Mouse (Mus musculus): ENCODE results near the gene Nlgn3. TPM values are rescaled to one million over a fixed set of nuclear protein-coding genes. Genes with fewer than 3 reads are reported as not detected.
"Not testable (repeated sequence)": the region's sequence is repeated elsewhere in the genome, so short reads cannot be mapped to it uniquely, and the experiment has no call there.

Gene Nlgn3
- polyA plus RNA-seq, 1 experiment from 2014 or later: 6.8 TPM

DNA sequence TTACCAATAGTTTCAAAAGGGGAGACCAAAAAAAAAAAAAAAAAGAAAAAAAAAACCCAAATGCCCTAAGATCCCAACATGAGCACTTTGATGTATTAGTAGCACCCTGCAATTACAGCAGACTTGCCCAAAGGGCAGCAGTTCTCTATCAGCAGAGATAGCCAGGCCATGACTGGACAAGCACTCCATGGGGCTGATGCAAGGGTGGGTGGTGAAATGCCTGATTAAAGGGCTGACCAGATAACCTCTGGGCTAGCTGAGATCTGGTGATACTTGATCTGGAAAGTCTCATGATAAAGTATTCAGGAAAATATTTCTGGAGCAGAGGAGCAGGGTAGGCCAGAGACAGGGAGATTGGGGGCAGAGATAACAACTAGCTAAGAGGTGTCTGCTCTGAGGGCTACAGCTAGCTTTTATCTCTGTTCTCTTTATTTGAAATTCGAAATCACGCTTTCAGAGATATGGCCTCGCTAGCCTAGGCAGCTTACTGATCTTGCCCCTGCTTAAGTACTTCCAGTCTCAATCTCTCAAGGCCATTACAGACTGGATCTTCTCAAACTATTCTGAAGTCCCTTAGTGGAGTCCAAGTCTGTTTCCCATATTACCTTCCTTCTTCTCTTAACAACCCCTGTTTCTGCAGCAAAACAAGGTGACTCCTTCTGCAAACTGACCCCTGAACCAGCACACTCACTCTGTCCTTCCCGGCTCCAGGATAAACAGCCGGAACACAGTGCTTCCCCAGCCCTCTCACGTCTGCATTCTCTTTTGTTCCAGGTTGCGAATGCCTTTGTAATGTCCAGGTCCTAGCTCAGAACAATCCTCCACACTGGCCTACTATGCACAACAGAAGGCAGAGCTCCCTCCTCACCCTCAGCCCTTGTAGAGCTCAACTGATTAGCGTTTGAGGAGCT is 27.3 kb downstream of the Nlgn3 start:
- WGBS: 67% methylated on average over 8 of the region's 8 CpGs
- Histone ChIP-seq H3K4me2 (replicated peaks; ENCODE audit: low read depth, low read length) (no peak overlapping the region), H3K9me3 (ENCODE audit: low read length) (no peaks in the 10 kb centered on the region), H3K9ac (replicated peaks; ENCODE audit: low read length) (no peak overlapping the region), H3K27me3 (ENCODE audit: insufficient read depth, low read length) (no peaks in the 10 kb centered on the region; the same call in 1 of the 2 replicates), H3K36me3 (ENCODE audit: insufficient read depth, low read length) (no peaks in the 10 kb centered on the region), H3K4me3 (ENCODE audit: low read length) (no peak overlapping the region), H3K4me1 (ENCODE audit: insufficient read depth, low read length) (0 out of 2 replicates have a peak, but pooled peaks cover 7% of the 10 kb centered on the region), H3K27ac (ENCODE audit: low read length) (no peak overlapping the region)
- ATAC-seq (ENCODE audit: low FRiP score, low TSS enrichment): no peak

DNA sequence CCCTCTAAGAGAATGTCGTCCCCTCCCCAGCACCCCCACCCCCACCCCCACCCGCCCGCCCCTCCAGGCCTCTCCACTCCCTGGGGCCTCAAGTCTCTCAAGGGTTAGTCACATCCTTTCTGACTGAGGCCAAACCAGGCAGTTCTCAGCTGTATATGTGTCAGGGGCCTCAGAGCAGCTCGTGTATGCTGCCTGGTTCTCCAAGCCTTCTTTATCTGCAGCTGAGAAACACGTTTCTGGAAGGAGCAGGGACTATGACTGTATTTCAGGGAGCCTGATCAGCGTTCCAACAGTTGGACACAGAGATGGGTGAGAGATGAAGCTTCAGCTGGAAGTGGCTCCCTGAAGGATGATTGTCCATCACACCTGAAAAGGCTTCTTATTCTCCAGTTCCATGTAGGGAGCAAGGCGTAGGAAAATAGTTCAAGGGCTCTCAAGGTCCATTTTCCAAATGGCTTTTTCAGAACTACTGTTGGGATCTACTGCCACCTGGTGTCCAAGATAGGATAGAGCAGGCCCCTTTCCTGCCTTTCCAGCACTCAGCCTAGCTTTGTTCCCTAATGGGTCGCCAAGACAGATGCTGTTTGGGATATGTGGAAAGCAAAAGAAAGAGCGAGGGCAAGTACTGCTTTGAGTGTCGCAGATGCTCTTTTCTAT is 30.5 kb downstream of the Nlgn3 start:
- 25% methylated on average over 9 of the region's 10 CpGs for WGBS
- Histone ChIP-seq H3K4me1 (ENCODE audit: insufficient read depth, low read length) (0 out of 2 replicates have a peak, but pooled peaks cover 13% of the 10 kb centered on the region), H3K9ac (replicated peaks; ENCODE audit: low read length) (0 out of 2 replicates have a peak overlapping the region, but pooled peaks have one; percentile 16), H3K4me2 (replicated peaks; ENCODE audit: low read depth, low read length) (0 out of 2 replicates have a peak overlapping the region, but pooled peaks have one; percentile 4), H3K27ac (ENCODE audit: low read length) (peak overlapping the region; percentile 81), H3K4me3 (ENCODE audit: low read length) (no peak overlapping the region), H3K9me3 (ENCODE audit: low read length) (no peaks in the 10 kb centered on the region), H3K27me3 (ENCODE audit: insufficient read depth, low read length) (no peaks in the 10 kb centered on the region; the same call in 1 of the 2 replicates), H3K36me3 (ENCODE audit: insufficient read depth, low read length) (no peaks in the 10 kb centered on the region)
- no peak for ATAC-seq (ENCODE audit: low FRiP score, low TSS enrichment)

DNA sequence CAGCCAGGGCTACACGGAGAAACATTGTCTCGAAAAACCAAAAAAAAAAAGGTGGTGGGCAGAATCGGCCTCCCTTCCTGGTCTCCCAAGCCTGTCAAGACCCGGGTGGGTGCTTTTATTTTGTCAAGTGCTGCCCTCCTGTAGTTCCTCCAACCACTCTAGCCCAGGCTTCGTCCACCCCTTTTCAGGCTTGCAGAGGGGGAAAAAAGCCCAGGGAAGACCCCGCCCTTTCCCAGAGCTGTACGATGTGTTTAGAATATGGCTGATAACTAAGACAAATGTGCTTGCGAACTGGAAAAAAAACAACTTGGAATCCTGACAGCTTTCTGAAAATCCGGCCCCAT is 33.0 kb downstream of the Nlgn3 start:
- WGBS: 53% methylated on average over 9 of the region's 9 CpGs
- peak overlapping the region; percentile 94 for H3K27ac ChIP-seq (ENCODE audit: low read length)
- H3K9me3 ChIP-seq (ENCODE audit: low read length): no peaks in the 10 kb centered on the region
- H3K4me3 ChIP-seq (ENCODE audit: low read length): peak overlapping the region; percentile 47
- H3K4me2 ChIP-seq (replicated peaks; ENCODE audit: low read depth, low read length): peak overlapping the region; percentile 56
- ATAC-seq (ENCODE audit: low FRiP score, low TSS enrichment): peak; percentile 43
- no peaks in the 10 kb centered on the region; the same call in 1 of the 2 replicates for H3K27me3 ChIP-seq (ENCODE audit: insufficient read depth, low read length)
- 0 out of 2 replicates have a peak, but pooled peaks cover 13% of the 10 kb centered on the region for H3K4me1 ChIP-seq (ENCODE audit: insufficient read depth, low read length)
- H3K36me3 ChIP-seq (ENCODE audit: insufficient read depth, low read length): no peaks in the 10 kb centered on the region
- peak overlapping the region; percentile 70 for H3K9ac ChIP-seq (replicated peaks; ENCODE audit: low read length)

DNA sequence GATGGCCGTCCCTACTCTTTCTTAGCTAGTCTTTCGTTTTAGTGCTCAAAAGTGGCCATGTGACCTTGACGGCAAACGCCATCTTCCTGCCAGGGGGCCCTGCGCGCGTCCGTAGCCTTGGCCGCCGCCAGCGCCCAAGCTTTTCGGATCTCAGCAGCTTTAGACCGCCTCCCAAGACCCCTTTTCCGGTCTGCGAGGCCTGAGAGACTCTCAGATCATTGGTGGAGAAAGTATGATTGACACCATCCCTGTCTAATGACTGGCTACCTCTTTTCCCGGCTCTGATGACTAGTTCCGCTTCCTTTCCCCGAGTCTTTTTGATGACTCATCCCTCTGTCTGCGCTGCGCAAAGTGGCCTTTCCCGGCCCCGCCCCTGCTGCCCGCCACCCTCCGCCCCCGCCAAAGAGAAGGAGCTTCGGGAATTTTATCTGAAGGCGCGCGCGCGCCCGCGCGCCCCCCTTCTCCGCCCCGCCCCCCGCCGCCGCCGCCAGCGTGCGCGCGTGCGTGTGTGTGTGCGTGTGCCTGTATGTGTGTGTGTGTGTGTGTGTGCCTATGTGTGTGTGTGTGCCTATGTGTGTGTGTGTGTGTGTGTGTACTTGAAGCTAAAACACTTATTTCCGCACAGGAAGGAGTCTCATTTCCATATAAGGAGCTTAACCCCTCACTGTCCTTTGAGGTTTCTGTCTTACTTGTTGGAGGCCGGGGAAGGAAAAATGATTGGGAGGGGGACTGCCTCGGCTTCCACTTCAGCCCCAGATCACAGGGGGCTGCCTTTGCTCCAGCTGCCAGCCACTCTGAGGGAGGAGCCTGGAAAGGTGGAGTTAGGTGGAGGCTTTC is 33.6 kb downstream of the Nlgn3 start:
- ATAC-seq (ENCODE audit: low FRiP score, low TSS enrichment): peak; percentile 96
- WGBS: 20% methylated on average over 43 of the region's 49 CpGs
- peak overlapping the region; percentile 94 for H3K27ac ChIP-seq (ENCODE audit: low read length)
- no peaks in the 10 kb centered on the region; the same call in 1 of the 2 replicates for H3K27me3 ChIP-seq (ENCODE audit: insufficient read depth, low read length)
- H3K4me1 ChIP-seq (ENCODE audit: insufficient read depth, low read length): 0 out of 2 replicates have a peak, but pooled peaks cover 13% of the 10 kb centered on the region
- no peaks in the 10 kb centered on the region for H3K9me3 ChIP-seq (ENCODE audit: low read length)
- H3K4me3 ChIP-seq (ENCODE audit: low read length): peak overlapping the region; percentile 47
- peak overlapping the region; percentile 57 for H3K4me2 ChIP-seq (replicated peaks; ENCODE audit: low read depth, low read length)
- peak overlapping the region; percentile 70 for H3K9ac ChIP-seq (replicated peaks; ENCODE audit: low read length)
- no peaks in the 10 kb centered on the region for H3K36me3 ChIP-seq (ENCODE audit: insufficient read depth, low read length)

DNA sequence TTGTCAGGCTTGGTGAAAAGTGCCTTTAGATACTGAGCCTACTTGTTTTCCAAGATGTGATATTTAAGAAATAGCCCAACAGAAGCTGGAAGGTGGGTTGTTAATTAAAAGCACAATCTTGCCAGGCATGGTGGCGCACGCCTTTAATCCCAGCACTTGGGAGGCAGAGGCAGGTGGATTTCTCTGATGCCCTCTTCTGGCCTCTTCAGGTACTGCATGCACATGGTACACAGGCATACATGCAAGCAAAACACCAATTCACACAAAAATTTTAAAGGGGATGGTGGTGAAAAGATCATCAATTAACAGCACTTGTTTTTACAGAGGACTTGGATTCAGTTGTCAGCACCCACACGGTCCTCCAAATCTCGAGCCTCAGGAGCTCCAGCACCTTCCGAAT is 35.6 kb downstream of the Nlgn3 start:
- H3K4me1 ChIP-seq (ENCODE audit: insufficient read depth, low read length): 0 out of 2 replicates have a peak, but pooled peaks cover 5% of the 10 kb centered on the region

DNA sequence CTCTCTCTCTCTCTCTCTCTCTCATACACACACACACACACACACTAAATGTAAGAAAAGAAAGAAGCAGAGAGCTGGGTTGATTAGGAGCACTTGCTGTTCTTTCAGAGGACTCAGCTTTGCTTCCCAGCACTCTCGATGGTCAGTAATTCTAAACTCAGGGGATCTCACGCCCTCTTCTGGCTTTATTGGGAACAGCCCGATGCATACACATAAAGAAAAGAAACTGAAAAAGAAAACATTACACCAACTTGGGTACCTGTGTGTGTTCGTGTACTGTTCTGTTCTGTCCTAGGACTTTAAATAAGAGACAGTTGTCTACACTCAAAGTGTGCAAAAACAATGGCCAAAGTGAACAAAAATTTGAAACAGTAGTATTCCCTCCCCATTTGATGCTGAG is 39.7 kb downstream of the Nlgn3 start:
- WGBS: 52% methylated on average over 4 of the region's 4 CpGs
- ATAC-seq (ENCODE audit: low FRiP score, low TSS enrichment): no peak

More for the DNA sequence above, 35.6 kb downstream of the Nlgn3 start:
- Histone ChIP-seq H3K27me3 (ENCODE audit: insufficient read depth, low read length) (no peaks in the 10 kb centered on the region; the same call in 1 of the 2 replicates), H3K4me3 (ENCODE audit: low read length) (no peak overlapping the region), H3K36me3 (ENCODE audit: insufficient read depth, low read length) (no peaks in the 10 kb centered on the region), H3K9me3 (ENCODE audit: low read length) (no peaks in the 10 kb centered on the region), H3K27ac (ENCODE audit: low read length) (no peak overlapping the region), H3K4me2 (replicated peaks; ENCODE audit: low read depth, low read length) (no peak overlapping the region), H3K9ac (replicated peaks; ENCODE audit: low read length) (no peak overlapping the region)
- 86% methylated on average over 5 of the region's 5 CpGs for WGBS
- ATAC-seq (ENCODE audit: low FRiP score, low TSS enrichment): no peak

DNA sequence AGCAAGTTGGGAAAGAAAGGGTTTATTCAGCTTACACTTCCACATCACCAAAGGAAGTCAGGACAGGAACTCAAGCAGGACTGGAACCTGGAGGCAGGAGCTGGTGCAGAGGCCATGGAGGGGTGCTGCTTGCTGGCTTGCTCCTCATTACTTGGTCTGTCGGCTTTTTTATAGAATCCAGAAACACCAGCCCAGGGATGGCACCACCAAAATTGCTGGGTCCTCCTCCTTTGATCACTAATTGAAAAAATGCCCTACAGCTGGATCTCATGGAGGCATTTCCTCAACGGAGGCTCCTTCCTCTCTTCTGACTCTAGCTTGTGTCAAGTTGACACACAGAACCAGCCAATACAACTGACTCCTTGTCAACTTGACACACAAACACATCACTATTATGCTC is 43.9 kb downstream of the Nlgn3 start:
- WGBS: 73% methylated on average over 2 of the region's 2 CpGs
- H3K9me3 ChIP-seq (ENCODE audit: low read length); ATAC-seq (ENCODE audit: low FRiP score, low TSS enrichment); H3K4me2 ChIP-seq (replicated peaks; ENCODE audit: low read depth, low read length); H3K4me3 ChIP-seq (ENCODE audit: low read length); H3K27ac ChIP-seq (ENCODE audit: low read length); H3K27me3 ChIP-seq (ENCODE audit: insufficient read depth, low read length); H3K9ac ChIP-seq (replicated peaks; ENCODE audit: low read length); H3K36me3 ChIP-seq (ENCODE audit: insufficient read depth, low read length); H3K4me1 ChIP-seq (ENCODE audit: insufficient read depth, low read length): not testable (repeated sequence)

More for the DNA sequence above, 39.7 kb downstream of the Nlgn3 start:
- H3K27ac ChIP-seq (ENCODE audit: low read length): no peak overlapping the region
- no peaks in the 10 kb centered on the region for H3K4me1 ChIP-seq (ENCODE audit: insufficient read depth, low read length)
- no peak overlapping the region for H3K4me2 ChIP-seq (replicated peaks; ENCODE audit: low read depth, low read length)
- H3K36me3 ChIP-seq (ENCODE audit: insufficient read depth, low read length): no peaks in the 10 kb centered on the region
- H3K9me3 ChIP-seq (ENCODE audit: low read length): no peaks in the 10 kb centered on the region
- H3K9ac ChIP-seq (replicated peaks; ENCODE audit: low read length): no peak overlapping the region
- no peaks in the 10 kb centered on the region; the same call in 1 of the 2 replicates for H3K27me3 ChIP-seq (ENCODE audit: insufficient read depth, low read length)
- H3K4me3 ChIP-seq (ENCODE audit: low read length): no peak overlapping the region

DNA sequence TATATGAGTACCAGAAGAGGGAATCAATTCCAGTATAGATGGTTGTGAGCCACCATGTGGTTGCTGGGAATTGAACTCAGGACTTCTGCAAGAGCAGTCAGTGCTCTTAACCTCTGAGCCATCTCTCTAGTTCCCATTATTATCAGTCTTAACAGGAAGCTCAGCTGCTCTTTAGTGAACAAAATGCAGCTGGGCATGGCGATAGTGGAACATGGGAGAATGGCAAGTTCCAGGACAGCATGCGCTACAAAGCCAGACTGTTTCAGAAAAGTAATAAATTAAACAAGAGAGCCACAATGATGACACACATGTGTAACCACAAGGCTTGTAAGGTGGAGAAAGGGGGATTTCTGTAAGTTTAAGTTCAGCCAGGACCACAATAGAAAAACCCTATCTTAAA is 46.5 kb downstream of the Nlgn3 start:
- 83% methylated on average over 2 of the region's 2 CpGs for whole genome bisulfite sequencing
- ATAC-seq (ENCODE audit: low FRiP score, low TSS enrichment): no peak
- no peaks in the 10 kb centered on the region for H3K9me3 ChIP-seq (ENCODE audit: low read length)
- H3K9ac ChIP-seq (replicated peaks; ENCODE audit: low read length): no peak overlapping the region
- no peak overlapping the region for H3K4me2 ChIP-seq (replicated peaks; ENCODE audit: low read depth, low read length)
- H3K36me3 ChIP-seq (ENCODE audit: insufficient read depth, low read length): no peaks in the 10 kb centered on the region
- no peak overlapping the region for H3K27ac ChIP-seq (ENCODE audit: low read length)
- no peaks in the 10 kb centered on the region for H3K4me1 ChIP-seq (ENCODE audit: insufficient read depth, low read length)
- no peak overlapping the region for H3K4me3 ChIP-seq (ENCODE audit: low read length)
- H3K27me3 ChIP-seq (ENCODE audit: insufficient read depth, low read length): 0 out of 2 replicates have a peak, but pooled peaks cover 2% of the 10 kb centered on the region

DNA sequence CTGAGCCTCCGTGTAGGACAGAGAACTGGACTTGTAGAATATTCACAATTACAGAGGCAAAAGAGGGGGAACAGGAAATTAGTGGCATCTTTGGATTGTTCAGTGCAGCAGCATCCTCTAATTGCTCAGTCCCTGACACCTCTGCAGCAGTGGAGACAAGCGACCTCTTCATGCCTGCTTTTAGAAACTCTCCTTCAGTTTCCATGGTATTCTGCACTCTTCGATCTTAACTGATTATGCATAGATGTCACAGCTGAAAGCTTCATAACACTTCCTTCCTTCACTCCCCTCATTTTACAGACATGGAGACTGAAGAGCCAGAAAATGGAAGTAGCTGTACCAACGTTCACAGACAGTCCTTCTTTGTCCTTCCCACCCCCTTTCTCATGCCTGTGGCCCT is 47.5 kb downstream of the Nlgn3 start:
- no peak overlapping the region for H3K27ac ChIP-seq (ENCODE audit: low read length)
- no peak overlapping the region for H3K4me2 ChIP-seq (replicated peaks; ENCODE audit: low read depth, low read length)
- 55% methylated on average over 4 of the region's 4 CpGs for WGBS
- H3K4me1 ChIP-seq (ENCODE audit: insufficient read depth, low read length): no peaks in the 10 kb centered on the region
- H3K4me3 ChIP-seq (ENCODE audit: low read length): no peak overlapping the region
- H3K9me3 ChIP-seq (ENCODE audit: low read length): no peaks in the 10 kb centered on the region
- no peak for ATAC-seq (ENCODE audit: low FRiP score, low TSS enrichment)
- H3K27me3 ChIP-seq (ENCODE audit: insufficient read depth, low read length): 0 out of 2 replicates have a peak, but pooled peaks cover 2% of the 10 kb centered on the region
- no peak overlapping the region for H3K9ac ChIP-seq (replicated peaks; ENCODE audit: low read length)
- H3K36me3 ChIP-seq (ENCODE audit: insufficient read depth, low read length): no peaks in the 10 kb centered on the region
